Mouse (Mus musculus): ENCODE results near the gene Mrgprg.

Mrgprg gene

DNA sequence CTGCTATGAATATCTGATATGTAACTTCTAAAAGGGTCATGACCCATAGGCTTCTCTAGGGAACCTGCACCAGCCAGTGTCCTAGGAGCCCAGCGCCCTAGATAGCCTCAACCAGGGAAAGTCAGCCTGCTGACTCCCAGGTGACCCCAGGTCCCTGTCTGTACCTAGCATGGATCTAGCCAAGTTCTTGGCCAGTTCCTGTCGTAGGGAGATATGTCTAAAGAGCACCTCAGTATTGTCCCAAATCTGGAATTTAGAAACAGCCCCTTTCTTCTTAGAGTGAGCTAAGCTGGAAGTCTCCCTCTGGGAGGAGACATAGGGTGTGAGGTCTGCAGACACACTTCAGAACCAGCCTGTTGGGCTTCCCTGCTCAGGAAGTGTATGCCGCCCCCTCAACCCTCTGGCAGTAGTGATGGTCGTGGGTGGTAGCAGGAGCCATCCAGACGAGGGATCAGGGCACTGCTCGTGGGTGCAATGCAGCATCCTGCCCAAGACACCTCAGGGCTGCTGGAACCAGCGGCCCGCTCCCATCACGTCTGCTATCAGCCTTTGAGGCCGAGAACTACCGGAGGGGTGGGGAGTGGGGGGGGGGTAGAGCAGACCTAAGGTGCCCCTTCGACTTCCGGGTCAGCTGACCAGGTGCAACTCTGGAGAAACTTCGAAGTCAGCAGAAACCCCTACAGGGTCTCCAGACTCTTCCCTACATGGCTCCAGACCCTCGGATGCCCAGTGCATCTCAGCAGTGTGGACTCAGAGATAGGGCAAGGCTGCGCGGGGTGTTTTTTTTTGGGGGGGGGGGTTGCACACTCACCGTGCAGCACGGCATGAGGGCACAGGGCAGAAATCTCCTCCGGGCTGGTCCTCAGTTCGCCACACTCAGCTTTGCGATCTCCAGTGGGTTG lies 10.4 kb downstream of the Mrgprg start, which contains the start of gene Osbpl5:
Gene Osbpl5, minus strand, starts transcription at position 861 of the 902 bp plus-strand sequence.
- intact Hi-C loops (cut with DNase I) = loop anchor here (10.0 kb wide), 1 partner anchor 172 kb away; no protein-coding TSS in a partner anchor

DNA sequence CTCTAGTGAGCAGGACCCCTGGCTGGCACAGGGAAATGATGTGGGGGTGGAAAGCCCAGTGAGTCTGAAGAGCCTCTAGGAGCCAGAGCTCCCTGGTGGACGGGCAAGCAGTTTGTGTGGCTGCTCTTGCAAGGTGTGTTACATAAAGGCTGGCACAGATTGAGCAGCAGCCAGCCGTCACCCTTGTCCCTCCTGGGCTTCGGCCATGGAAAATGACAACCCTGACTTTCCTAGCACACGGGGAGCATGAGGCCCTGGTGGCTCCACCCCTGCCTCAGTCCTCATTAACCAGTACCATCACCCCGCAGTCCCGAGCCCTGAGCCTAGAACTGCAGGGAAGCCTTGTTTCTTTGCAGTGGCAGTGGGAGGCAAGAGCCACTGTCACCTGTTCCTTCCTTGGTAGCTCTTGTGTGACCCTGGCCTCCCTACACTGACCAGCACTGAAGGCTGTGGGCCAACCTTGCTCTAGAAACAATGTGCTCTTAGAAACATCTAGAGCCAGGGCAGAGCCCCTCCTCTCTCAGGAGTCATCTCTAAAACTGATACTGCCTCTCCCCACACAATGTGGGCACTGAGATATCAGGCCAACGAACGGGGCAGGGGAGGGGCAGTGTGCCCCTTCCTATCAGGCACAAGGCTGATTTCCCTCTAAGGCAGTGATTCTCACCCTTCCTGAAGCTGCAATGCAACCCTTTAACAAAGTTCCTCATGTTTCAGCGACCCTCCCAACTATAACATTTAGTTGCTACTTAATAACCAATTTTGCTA lies 11.3 kb downstream of the Mrgprg start:
- intact Hi-C loops (cut with DNase I) = loop anchor here (10.0 kb wide), 1 partner anchor 171 kb away; no protein-coding TSS in a partner anchor

DNA sequence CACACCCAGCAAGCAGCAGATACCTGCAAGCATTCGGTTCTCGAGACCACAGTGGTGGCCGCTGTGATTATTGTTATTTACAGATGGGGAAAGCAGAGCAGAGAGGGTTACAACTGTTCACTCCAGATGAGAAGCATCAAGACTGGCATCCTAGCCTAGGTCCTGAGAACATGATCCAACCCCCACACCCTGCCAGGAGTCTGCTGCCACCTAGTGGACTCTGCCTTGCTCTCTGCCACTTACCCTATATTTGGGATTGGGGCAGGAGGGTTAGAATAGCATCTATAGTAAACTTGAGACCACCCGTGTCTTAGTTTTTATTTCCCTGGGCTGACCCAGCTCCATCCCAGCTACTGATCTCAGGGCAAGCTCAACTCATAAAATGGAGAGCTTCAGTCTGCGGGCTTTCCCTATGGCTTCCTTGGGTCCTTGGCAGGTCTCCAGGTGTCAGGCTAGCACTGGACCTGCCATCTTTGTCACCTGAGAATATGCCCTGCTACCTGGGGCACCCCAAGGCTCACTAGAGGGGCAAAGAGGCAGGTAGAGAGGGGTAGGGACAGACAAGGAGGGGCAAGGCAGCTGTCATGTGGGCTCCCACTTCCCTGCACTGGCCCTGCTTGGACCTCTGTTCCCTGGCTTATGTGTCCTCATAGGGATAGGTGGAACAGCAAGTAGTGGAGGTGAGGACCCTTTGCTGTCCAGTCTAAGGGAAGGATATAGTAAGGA lies 12.6 kb downstream of the Mrgprg start:
- intact Hi-C loops (cut with DNase I) = loop anchor here (10.0 kb wide), 1 partner anchor 169 kb away; no protein-coding TSS in a partner anchor

DNA sequence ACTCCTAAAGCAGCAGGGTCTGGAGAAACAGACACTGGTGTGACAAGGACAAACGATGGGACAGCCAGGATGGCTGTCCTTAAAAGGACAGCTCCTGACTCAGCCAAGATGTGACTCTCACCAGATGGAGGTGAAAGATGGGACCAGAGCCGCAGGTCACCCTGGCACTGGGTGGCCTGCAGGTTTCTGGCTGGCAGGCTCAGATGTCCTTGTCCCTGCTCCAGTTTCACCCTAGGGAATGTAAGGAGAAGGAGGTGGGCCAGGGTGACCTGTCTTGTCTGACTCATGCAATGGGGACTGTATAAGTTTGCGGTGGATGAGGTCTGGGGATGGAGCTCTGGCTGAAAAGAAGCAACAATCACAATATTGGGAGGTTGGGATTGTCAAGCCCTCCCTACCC lies 14.2 kb downstream of the Mrgprg start:
- intact Hi-C loops (cut with DNase I) = loop anchor here (10.0 kb wide), 1 partner anchor 168 kb away; no protein-coding TSS in a partner anchor

DNA sequence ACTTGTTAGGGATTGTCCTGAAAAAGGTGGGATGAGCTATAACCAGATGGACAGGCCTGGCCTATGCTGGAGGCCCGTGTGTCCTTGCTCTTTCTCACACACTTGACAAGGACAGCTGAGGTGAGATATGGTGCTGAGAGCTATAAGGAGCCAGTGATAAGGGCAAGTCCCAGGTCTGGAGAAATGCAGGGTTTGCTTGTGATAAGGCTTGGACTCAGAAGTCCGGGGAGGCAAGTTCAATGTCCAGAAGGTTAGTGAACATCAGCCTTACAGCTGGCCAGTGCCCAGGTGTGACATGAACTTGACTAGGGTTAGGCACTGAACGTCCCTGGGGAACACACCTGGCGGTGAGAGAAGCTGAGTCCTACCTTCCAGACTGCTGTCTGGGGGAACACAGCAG lies 14.7 kb downstream of the Mrgprg start:
- intact Hi-C loops (cut with DNase I) = loop anchor here (10.0 kb wide), 1 partner anchor 167 kb away; no protein-coding TSS in a partner anchor

DNA sequence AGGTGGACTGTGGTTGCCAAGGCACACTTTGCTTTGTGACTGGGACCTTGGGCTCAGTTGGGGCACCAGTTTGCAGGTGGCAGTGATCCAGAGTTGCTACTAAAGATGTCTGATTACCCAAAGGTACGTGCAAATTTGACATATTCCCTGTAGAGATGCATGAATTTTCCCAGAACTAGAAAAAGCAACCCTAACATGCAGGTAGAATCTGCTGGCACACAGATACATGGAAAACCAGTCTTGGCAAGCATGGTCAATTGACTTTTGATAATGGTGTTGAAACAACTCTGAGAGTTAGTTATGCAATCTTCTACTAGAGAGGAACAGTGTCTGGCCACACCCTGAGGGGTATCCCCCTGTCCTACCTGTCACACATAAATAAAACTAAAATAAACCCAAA lies 15.4 kb downstream of the Mrgprg start:
- intact Hi-C loops (cut with DNase I) = loop anchor here (10.0 kb wide), 1 partner anchor 167 kb away; no protein-coding TSS in a partner anchor

DNA sequence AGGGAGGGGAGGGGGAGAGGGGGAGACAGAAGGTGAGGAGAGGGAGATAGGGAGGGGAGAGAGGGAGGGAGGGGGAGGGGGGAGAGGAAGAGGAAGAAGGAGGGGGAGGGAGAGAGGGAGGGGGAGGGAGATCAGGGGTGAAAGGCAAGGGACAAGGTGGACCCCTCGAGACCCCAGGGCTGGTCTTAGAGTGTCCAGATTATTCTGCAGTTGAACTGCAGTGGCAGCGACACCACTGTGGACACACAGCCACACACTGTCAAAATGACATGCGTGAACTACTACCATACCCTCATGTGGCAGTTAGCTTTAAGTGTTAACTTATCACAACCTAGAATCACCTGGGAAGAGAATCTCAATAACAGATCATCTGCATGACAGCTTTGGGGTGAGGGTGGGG lies 17.7 kb downstream of the Mrgprg start:
- intact Hi-C loops (cut with DNase I) = no loop called here

DNA sequence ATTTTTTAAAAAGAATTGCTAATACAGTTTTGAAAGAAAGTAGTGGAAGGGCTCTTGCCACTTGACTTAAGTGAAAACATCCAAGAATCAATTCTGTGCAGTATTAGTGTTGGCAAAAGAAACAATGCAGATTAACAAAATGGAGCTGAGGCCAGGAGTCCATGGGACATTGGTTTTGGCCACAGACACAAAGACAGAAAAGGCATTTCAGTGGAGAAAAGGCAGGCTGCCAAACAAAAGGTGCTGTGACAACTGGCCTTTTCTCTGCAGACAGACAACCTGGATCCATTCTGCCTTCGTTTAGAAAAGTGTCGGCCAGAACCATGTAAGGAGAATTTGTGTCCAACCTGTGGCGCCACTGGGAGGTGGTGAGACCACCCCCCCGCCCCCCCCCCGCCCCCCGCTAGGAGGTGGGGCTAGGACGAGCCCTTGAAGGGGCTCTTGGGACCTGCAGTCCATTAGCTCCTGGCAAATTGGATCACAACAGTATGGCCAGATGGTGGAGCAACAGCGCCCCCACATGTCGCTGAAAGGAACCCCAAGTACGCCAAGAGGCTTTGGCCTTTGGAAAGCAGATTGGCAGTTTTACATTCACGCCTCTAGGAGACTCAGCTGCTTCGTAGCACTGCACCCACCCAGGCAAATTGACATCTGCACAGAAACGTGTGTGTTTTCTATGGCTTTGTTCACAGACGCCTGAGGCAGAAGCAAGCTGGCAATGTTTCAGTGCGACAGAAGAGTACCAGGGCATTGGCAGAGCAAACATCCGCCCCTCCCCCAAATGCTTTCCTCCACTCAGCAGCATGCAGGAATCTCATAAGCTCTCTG lies 18.5 kb downstream of the Mrgprg start:
- intact Hi-C loops (cut with DNase I) = loop anchor here (1.0 kb wide), 1 partner anchor 42 kb away; no protein-coding TSS in a partner anchor

DNA sequence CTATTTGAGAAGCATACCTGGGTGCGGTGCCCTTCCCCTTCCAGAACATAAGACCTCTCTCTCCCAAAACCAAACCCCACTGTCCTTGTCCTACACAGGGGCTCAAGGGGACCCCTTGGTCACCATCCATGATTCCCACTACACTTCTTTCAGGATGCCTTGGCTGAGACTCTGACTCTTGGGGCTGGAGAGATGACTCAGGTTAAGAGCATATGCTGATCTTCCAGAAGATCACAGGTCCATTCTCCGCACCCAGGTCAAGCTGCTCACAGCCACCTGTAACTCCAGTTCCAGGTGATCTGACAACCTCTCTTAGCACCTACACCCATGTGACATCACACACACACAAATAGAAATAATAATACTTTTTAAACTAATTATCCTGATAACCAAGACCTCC lies 26.1 kb downstream of the Mrgprg start:
- intact Hi-C loops (cut with DNase I) = no loop called here

DNA sequence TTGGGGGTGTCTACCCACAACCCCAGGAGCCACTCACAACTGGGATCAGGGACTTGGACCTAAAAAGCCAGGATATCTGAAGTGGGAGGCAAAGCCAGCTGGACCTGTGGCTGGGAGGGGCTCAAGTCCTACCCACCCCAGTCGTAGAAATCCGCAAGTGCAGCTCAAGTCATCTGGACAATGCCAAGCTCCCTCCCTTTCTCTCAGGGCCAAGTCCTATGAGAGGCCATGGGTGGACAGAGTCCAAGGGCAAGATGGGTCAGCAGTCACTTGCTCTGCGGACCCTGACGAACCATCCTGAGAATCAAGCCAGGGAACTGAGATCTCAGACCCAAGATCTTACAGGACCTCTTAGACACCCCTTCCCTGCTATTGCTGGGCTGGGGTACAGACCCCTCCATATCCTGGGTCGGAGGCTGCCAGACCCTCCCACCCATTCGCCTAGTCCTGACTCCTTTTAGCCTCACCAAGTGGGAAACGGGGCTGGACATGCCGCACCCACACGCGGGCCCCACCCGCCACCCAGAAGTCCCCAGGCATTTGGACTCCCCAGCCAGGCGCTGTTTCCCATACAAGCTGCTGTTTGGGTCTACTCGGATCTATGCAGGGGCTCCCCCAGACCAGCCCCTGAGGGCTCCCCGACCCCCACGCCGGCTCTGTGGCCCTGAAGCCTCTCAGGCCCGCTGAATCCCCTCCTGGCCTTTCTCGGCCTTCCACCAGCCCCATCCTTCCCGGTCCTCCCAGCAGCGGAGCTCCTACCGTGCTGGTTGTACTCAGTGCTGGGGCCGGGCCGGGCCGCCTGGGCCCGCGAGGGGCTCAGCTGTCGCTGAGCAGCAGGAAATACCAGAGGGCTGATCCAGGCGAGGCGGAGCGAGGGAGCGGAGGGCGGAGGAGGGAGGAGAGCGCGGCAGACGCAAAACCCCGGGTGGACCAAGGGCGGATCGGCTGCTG lies 27.0 kb downstream of the Mrgprg start:
- intact Hi-C loops (cut with DNase I) = no loop called here

DNA sequence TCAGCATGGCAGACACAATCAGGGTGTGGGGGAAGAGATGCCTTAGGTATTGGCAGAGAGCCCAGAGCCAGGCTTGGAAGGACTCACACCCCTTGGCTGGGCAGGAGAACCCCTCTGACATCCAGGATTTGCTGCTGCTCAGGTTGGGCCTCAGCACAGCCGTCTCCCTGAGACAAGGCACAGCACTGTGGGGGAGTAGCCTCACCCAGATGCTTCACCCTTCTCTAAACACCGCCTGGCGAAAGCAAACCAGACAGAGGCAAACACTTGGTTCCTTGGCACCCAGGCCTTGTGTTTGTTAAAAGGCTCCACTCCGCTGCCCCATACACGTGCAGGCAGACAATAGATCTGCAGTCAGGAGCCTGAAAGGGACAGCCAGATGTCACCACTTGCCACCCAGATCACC lies 28.2 kb downstream of the Mrgprg start:
- intact Hi-C loops (cut with DNase I) = no loop called here

DNA sequence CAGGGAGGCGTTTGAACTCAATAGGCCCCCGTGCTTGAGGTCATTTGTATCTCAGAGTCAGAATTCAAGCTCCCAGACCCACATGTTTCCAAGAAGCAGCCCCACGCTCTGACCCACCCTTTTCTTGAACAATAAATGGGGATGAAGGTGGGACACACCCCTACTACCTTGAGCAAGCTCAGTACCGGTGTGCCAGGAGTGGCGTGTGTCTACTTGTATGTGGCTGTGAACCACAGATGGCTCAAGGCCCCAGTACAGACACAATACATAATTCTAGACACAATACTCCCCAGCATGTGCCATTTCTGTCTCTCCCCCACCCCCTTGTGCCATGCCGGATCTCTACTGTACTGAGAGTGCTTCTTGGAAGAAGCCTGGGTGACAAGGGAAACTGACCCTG lies 28.6 kb downstream of the Mrgprg start:
- intact Hi-C loops (cut with DNase I) = no loop called here

DNA sequence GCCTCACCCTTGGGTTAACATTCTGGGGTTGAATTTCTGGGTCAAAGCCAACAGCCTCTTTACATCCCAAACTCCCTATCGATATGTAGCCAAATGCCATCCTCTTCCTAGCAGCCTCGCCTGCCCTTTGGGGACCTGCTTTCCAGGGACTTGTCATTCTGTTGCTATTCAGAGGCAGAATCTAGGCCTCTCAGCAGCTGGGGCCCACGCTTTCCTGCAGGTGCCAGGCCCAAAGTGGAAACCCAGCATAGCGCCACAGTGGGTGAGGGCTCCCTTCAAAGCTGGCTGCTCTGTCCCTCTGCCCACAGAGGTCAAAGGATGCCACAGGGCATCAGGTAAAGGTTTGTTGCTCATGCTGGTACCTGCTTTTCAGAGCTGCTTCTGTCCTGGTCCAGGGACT lies 33.0 kb downstream of the Mrgprg start:
- intact Hi-C loops (cut with DNase I) = no loop called here

DNA sequence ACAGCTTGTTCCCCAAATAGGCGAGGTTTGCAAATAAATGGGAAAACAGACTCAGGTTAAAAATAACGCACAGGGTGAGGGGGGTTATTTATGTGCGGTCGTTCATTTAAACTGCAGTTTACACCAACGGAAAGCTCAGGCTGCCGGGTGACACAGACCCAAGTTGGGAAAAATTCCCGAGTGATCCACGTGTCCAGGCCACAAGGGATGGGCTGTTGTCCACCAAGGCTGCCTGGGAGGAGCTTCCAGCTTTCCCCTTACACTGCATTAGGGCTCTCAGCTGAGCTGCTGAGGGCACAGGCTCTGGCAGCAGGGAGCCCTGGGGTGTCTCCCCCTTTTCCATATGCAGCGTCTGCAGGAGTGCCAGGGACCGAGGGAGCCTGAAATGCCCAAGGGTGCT lies 36.9 kb downstream of the Mrgprg start:
- intact Hi-C loops (cut with DNase I) = no loop called here

DNA sequence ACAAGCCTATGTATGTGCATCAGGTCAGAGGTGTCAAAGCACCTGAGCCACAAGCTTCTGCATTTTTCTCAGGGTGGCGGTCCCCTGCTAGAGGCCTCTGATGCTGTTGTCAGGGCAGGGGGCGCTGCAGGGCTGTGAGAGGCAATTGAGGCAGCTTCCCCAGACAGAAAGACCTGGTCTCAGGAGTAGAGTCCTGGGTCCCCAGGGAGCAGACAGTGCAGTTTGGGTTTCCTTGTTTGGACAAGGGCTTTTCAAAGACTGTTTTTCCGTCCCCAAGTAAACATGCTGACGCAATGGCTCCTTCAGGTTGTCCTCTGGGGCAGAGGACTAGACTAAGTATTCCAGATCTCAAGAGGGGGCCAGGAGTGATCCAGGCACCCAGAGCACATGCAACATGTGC lies 40.4 kb downstream of the Mrgprg start:
- intact Hi-C loops (cut with DNase I) = no loop called here

DNA sequence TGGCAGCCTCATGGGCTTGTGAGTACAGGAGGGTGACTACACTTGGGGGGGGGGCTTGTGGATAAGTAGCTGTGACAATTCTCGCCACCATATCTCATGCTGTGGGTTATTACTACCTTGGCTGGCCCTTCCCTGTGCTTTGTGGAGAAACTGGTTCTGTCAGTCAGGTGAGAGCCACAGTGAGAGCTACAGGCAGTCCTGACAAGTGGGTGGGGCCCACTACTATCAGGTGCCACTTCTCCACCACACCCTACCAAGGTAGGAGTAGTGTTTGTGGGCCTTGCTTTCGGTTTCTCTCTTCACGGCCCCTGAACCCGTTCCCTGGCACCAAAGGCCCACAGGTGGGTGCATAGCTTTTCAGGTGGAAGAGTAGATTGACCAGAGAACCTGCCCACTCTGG lies 43.0 kb downstream of the Mrgprg start:
- intact Hi-C loops (cut with DNase I) = no loop called here

DNA sequence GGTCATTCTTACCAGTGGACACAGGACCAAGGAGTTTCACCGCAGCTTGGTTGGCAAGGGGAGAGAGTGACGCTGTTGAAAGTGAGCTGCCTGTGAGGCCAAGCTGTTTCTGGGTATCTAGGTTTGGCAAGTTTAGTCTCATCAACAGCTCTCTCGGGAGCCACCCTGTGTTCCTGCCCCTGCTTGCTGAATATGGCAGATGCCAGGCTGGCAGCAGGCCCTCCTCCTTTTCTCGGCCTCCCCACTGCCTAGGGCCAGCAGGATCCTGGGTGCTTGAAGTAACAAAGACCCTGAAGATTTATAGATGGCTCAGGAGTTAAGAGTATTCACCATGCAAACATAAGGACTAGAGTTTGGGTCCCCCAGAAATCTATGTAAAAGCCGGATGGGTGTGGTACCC lies 44.1 kb downstream of the Mrgprg start:
- intact Hi-C loops (cut with DNase I) = no loop called here

DNA sequence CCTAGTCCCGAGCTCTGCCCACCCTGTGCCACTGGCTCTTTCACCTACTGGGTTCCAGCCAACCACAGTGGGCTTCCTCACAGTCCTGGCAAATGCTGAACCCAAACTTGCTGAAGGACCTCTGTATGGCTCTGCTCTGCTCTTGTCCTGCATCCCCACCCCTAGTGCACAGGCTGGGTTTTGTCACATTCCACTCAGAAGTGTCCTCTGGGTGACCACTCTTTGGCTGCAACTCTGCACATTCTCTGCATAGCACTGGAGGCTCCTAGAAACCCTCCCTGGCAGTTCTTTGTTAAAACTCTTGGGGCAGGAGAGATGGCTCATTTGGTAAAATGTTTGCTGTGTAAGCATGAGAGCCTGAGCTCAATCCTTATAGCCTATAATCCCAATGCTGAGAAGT lies 49.0 kb downstream of the Mrgprg start:
- intact Hi-C loops (cut with DNase I) = no loop called here

All from adrenal gland (tissue).